Mouse (Mus musculus) testis, postnatal 14 days (tissue): ENCODE data around the gene Mycbp2.

Experiments
- DNase-seq: peaks from one replicate; pipeline ENCODE4 v3.0.0; 2021; ENCODE audit warnings: low spot score

The Mycbp2 gene

GRCm38 (mm10) chr14:103102246-103102645 lies 244.4 kb downstream of the Mycbp2 start:
- DNase-seq, result no peak

GRCm38 (mm10) chr14:103101171-103101570 lies 245.4 kb downstream of the Mycbp2 start:
- no peak for DNase-seq

- DNase-seq, result no peak
Observed at GRCm38 (mm10) chr14:103100296-103100695, 246.3 kb downstream of the Mycbp2 start.

GRCm38 (mm10) chr14:103099238-103099933 lies 247.2 kb downstream of the Mycbp2 start, which contains the start of gene Fbxl3:
TSS of gene Fbxl3 (minus strand) at chr14:103099566.
- DNase-seq, result peak; percentile 93

- peak; percentile 87 for DNase-seq
Observed at GRCm38 (mm10) chr14:103098587-103099235, 247.9 kb downstream of the Mycbp2 start.

- no peak for DNase-seq
Observed at GRCm38 (mm10) chr14:103098213-103098586, 248.4 kb downstream of the Mycbp2 start.

GRCm38 (mm10) chr14:103096621-103097020 lies 250.0 kb downstream of the Mycbp2 start:
- no peak for DNase-seq

- no peak for DNase-seq
Observed at GRCm38 (mm10) chr14:103095826-103096225, 250.8 kb downstream of the Mycbp2 start.

GRCm38 (mm10) chr14:103095036-103095435 lies 251.6 kb downstream of the Mycbp2 start:
- DNase-seq, result no peak

GRCm38 (mm10) chr14:103093670-103094069 lies 252.9 kb downstream of the Mycbp2 start:
- no peak for DNase-seq

GRCm38 (mm10) chr14:103093236-103093635 lies 253.4 kb downstream of the Mycbp2 start:
- DNase-seq, result no peak

- no peak for DNase-seq
Observed at GRCm38 (mm10) chr14:103088624-103089023, 258.0 kb downstream of the Mycbp2 start.

GRCm38 (mm10) chr14:103087846-103088245 lies 258.8 kb downstream of the Mycbp2 start:
- DNase-seq, result peak; percentile 43

GRCm38 (mm10) chr14:103086671-103087324 lies 259.8 kb downstream of the Mycbp2 start:
- DNase-seq, result no peak

GRCm38 (mm10) chr14:103085840-103086533 lies 260.6 kb downstream of the Mycbp2 start:
- no peak for DNase-seq

- no peak for DNase-seq
Observed at GRCm38 (mm10) chr14:103079209-103079977, 267.2 kb downstream of the Mycbp2 start.

GRCm38 (mm10) chr14:103078006-103078912 lies 268.4 kb downstream of the Mycbp2 start:
- DNase-seq, result no peak

- DNase-seq, result no peak
Observed at GRCm38 (mm10) chr14:103077272-103078005, 269.2 kb downstream of the Mycbp2 start.

GRCm38 (mm10) chr14:103075166-103075565 lies 271.4 kb downstream of the Mycbp2 start:
- DNase-seq, result no peak

GRCm38 (mm10) chr14:103073825-103074224 lies 272.8 kb downstream of the Mycbp2 start:
- no peak for DNase-seq
